Mouse (Mus musculus) neural tube, embryonic 13.5 days (tissue): Measurements from ENCODE around the gene Mlh3. TPM values are rescaled to one million over a fixed set of nuclear protein-coding genes. Genes with fewer than 3 reads are reported as not detected.
"Not testable (repeated sequence)": the region's sequence is repeated elsewhere in the genome, so short reads cannot be mapped to it uniquely, and the experiment has no call there.

ENCODE experiments used
- ATAC-seq: fragments of 200-750 bp; cut with Nextera tagmentation; 2 replicates; pipeline ENCODE4 v1.8.0; 2017; ENCODE audit warnings: low read depth, mild to moderate bottlenecking, moderate TSS enrichment, moderate library complexity
- H3K27ac ChIP-seq: fragments of 300-500 bp; sonication (generic); replicated peaks from 2 replicates; pipeline ENCODE4 v1.5.1; 2015; ENCODE audit warnings: moderate library complexity, mild to moderate bottlenecking, inconsistent platforms
- H3K27me3 ChIP-seq: fragments of 300-500 bp; sonication (generic); 2 replicates; pipeline ENCODE4 v1.6.1; 2015; ENCODE audit warnings: mild to moderate bottlenecking, inconsistent platforms
- H3K36me3 ChIP-seq: fragments of 300-500 bp; sonication (generic); 2 replicates; pipeline ENCODE4 v1.6.1; 2015; ENCODE audit warnings: mild to moderate bottlenecking, inconsistent platforms
- H3K4me1 ChIP-seq: fragments of 300-500 bp; sonication (generic); replicated peaks from 2 replicates; pipeline ENCODE4 v1.6.1; 2015; ENCODE audit warnings: inconsistent platforms
- H3K4me2 ChIP-seq: fragments of 300-500 bp; sonication (generic); 2 replicates; pipeline ENCODE4 v1.6.1; 2015; ENCODE audit warnings: inconsistent platforms, mild to moderate bottlenecking, moderate library complexity
- H3K4me3 ChIP-seq: fragments of 300-500 bp; sonication (generic); 2 replicates; pipeline ENCODE4 v1.5.1; 2015; ENCODE audit warnings: mild to moderate bottlenecking, inconsistent platforms
- H3K9ac ChIP-seq: fragments of 300-500 bp; sonication (generic); 2 replicates; pipeline ENCODE4 v1.6.1; 2015; ENCODE audit warnings: moderate library complexity, mild to moderate bottlenecking, inconsistent platforms
- H3K9me3 ChIP-seq: fragments of 300-500 bp; sonication (generic); 2 replicates; pipeline ENCODE4 v1.6.1; 2016; ENCODE audit warnings: inconsistent platforms
- WGBS: fragments of 180-500 bp; shearing (Covaris S2); methylation state at CpG from one replicate; pipeline ENCODE4 v1.1.7; 2015; 5-methylcytosine and 5-hydroxymethylcytosine counted together
- polyA plus RNA-seq: library from polyadenylated mRNA; unstranded; fragments of >200 nt; fragmentation: Nextera tagmentation; extraction: Ambion mirVana; gene quantifications from 2 replicates; pipeline ENCODE4 v1.2.1, GENCODE M21; 2015

Gene Mlh3
- polyA plus RNA-seq, 1 experiment from 2014 or later, result 8.7 TPM

GRCm38 (mm10) chr12:85291541-85291940 lies 21.1 kb upstream of the Mlh3 start:
- Histone ChIP-seq H3K4me1 (peaks cover 14% of the 10 kb centered on the region), H3K27ac (no peak overlapping the region), H3K36me3 (no peaks in the 10 kb centered on the region), H3K27me3 (peaks cover 5% of the 10 kb centered on the region), H3K4me3 (no peak overlapping the region), H3K9ac (no peak overlapping the region), H3K9me3 (peaks cover 9% of the 10 kb centered on the region), H3K4me2 (no peak overlapping the region)
- no peak for ATAC-seq

GRCm38 (mm10) chr12:85290633-85291032 lies 20.2 kb upstream of the Mlh3 start:
- Histone ChIP-seq H3K4me3 (no peak overlapping the region), H3K27ac (no peak overlapping the region), H3K27me3 (peaks cover 5% of the 10 kb centered on the region), H3K9ac (no peak overlapping the region), H3K4me1 (peaks cover 14% of the 10 kb centered on the region), H3K9me3 (peaks cover 9% of the 10 kb centered on the region), H3K4me2 (no peak overlapping the region), H3K36me3 (no peaks in the 10 kb centered on the region)
- WGBS, result 84% methylated on average over 10 of the region's 10 CpGs
- ATAC-seq, result no peak

DNA sequence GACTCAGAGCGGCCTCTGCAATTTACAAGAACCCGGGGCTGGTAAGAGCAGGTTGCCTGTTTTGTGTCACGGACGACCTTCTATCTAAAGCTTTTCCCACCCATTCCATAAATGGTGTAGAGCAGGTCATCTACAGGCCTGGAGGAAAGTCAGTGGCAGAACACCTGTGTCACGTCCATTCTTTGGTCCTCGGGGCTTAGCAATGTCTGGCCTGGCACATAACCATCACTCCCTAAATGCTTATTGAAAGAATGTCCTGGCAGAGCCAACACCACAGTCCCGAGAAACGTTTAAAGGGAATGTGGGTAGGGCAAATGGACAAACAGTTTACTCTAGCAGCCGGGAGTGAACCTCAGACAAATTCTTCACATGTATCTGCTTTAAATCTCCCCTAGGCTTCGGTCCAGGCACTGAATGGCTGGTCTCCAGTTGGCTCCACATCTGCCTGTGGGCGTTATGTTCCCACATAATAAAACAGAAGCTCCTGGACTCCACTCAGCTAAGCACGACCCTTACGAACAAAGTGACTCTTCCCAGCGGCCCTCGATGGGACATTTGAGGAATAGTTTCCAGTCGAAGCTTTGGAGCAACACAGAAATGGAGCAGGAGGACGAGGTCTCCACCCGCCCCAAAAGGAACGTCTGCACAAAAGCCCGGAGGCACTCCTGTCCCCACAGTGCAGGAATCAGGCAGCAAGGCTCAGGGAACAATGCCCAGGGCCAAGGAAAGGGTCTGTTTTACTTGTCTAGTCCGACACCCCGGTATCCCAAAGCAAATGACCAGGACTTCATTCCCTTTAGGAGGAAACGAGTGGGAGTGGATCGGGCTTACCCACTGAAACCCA lies 19.0 kb upstream of the Mlh3 start:
- Histone ChIP-seq H3K27ac (no peak overlapping the region), H3K9me3 (peaks cover 6% of the 10 kb centered on the region), H3K36me3 (no peaks in the 10 kb centered on the region), H3K4me2 (peak overlapping the region; percentile 86), H3K27me3 (peaks cover 5% of the 10 kb centered on the region), H3K9ac (peak overlapping the region; percentile 70; the same call in 1 of the 2 replicates), H3K4me3 (peak overlapping the region; percentile 48), H3K4me1 (peaks cover 14% of the 10 kb centered on the region)
- no peak for ATAC-seq
- 59% methylated on average over 24 of the region's 24 CpGs for WGBS

DNA sequence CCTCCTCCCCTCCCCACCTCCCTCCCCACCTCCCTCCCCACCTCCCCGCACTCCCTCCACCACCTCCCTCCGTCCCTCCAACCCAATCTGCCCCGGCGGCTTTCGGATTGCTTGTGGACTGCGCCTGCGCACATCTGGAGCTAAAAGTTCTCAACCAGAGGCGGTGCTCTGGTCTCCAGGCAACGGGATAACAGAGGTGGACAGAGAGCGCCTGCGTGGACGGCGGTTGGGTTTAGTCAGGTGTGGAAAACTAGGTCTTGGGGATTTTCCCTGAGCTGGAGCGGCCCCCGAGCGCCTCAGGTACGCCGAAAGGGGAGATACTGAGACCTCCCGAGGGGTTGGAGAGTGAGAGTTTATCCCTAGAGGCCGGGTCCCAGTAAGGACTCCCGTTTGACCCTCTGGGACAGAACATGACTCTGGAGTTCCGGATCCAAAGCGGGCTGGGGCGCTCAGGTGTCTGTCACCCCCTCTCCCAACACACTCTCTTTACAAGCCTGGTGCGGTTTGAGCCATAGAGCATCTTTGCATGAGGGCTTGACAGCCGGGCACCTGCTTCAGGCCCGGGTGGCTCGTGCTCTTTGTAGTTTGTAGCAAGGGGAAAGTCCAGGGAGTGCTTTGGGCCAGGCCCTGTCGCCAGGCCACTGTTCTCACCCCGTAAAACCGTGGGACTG lies 18.2 kb upstream of the Mlh3 start, which contains the start of gene Zc2hc1c:
Zc2hc1c (plus strand) TSS at position 106 of the 671 bp plus-strand sequence.
- peak; percentile 90 for ATAC-seq
- peak within 1 kb of the TSS; percentile 48 for H3K4me3 ChIP-seq
- 3% methylated on average over 30 of the region's 31 CpGs for WGBS
- H3K36me3 ChIP-seq, result no peaks in the 10 kb centered on the region
- H3K9ac ChIP-seq, result peak within 1 kb of the TSS; percentile 70
- H3K4me2 ChIP-seq, result peak within 1 kb of the TSS; percentile 86
- H3K4me1 ChIP-seq, result peaks cover 14% of the 10 kb centered on the region
- peaks cover 5% of the 10 kb centered on the region for H3K27me3 ChIP-seq
- H3K27ac ChIP-seq, result no peak within 1 kb of the TSS
- H3K9me3 ChIP-seq, result no peaks in the 10 kb centered on the region; the same call in 1 of the 2 replicates

DNA sequence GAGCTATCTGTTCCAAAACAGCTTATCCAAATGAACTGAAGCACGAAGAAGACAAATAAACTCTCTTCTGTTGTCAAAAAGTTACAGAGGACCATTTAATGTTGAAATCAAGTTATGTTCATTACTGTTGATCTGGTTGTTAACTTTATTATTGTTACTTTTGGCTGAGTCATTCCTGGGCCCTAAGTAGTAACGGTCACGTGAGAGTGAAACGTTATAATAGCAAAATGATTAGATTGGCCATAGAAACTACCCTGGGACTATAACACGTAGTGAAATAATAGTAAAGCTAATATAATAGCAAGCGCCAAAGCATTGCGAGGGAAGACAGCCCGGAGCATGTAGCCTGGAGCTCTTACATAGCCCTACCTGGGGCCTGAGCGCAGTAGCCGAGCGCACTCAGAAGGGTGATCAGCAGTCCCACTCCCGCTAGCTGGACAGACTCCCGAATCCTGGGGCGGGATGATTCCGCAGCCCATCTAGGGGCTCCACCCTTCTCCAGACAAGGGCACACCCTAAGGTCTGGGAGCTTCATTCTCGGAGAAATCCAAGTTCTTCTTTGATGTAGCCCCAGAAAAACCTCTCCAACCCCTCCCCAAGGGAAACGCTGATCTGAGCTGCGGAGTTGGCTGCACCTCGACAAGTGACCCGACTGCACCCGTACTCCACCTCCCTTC lies 17.5 kb upstream of the Mlh3 start, which contains the start of gene Acyp1:
Acyp1 (minus strand) TSS at position 630 of the 677 bp plus-strand sequence.
- H3K27me3 ChIP-seq, result peaks cover 5% of the 10 kb centered on the region
- H3K4me2 ChIP-seq, result peak within 1 kb of the TSS; percentile 86
- H3K4me1 ChIP-seq, result peaks cover 14% of the 10 kb centered on the region
- H3K36me3 ChIP-seq, result no peaks in the 10 kb centered on the region
- peak within 1 kb of the TSS; percentile 48 for H3K4me3 ChIP-seq
- peak within 1 kb of the TSS; percentile 70 for H3K9ac ChIP-seq
- no peak within 1 kb of the TSS for H3K27ac ChIP-seq
- peak; percentile 46 for ATAC-seq
- WGBS, result 9% methylated on average over 21 of the region's 21 CpGs
- H3K9me3 ChIP-seq, result no peaks in the 10 kb centered on the region

- no peak overlapping the region for H3K4me2 ChIP-seq
- WGBS, result 32% methylated on average over 2 of the region's 5 CpGs
- H3K4me1 ChIP-seq, result peaks cover 14% of the 10 kb centered on the region
- no peak overlapping the region for H3K4me3 ChIP-seq
- no peaks in the 10 kb centered on the region for H3K9me3 ChIP-seq
- peaks cover 5% of the 10 kb centered on the region for H3K27me3 ChIP-seq
- no peak for ATAC-seq
- H3K27ac ChIP-seq, result no peak overlapping the region
- H3K9ac ChIP-seq, result no peak overlapping the region
- no peaks in the 10 kb centered on the region for H3K36me3 ChIP-seq
Observed at GRCm38 (mm10) chr12:85286941-85287340, 16.5 kb upstream of the Mlh3 start.

DNA sequence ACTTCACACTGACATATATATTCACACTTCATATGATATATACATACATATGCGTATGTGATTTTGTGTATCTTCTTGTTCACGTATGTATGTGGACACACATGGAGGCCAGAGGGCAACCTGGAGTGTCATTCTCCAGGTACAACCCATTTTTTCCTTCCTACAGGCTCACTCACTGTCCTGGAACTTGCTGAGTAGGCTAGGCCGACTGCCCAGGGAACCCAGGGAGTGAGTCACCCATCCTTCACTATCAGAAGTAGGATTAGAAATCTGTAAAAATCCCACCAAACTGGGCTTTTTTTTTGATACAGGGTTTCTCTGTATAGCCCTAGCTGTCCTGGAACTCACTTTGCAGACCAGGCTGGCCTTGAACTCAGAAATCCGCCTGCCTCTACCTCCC lies 14.6 kb upstream of the Mlh3 start:
- no peak overlapping the region for H3K9ac ChIP-seq
- H3K36me3 ChIP-seq, result no peaks in the 10 kb centered on the region
- no peak overlapping the region for H3K4me3 ChIP-seq
- H3K27me3 ChIP-seq, result peaks cover 5% of the 10 kb centered on the region
- H3K4me2 ChIP-seq, result no peak overlapping the region
- H3K27ac ChIP-seq, result no peak overlapping the region
- H3K4me1 ChIP-seq, result peaks cover 14% of the 10 kb centered on the region
- 93% methylated on average over 4 of the region's 4 CpGs for WGBS
- ATAC-seq, result no peak
- no peaks in the 10 kb centered on the region for H3K9me3 ChIP-seq

- no peaks in the 10 kb centered on the region for H3K36me3 ChIP-seq
- H3K9me3 ChIP-seq, result no peaks in the 10 kb centered on the region
- no peak overlapping the region for H3K27ac ChIP-seq
- peaks cover 18% of the 10 kb centered on the region for H3K4me1 ChIP-seq
- no peaks in the 10 kb centered on the region for H3K27me3 ChIP-seq
- WGBS, result 67% methylated on average over 8 of the region's 8 CpGs
- H3K4me3 ChIP-seq, result no peak overlapping the region
- ATAC-seq, result no peak
- no peak overlapping the region for H3K4me2 ChIP-seq
- H3K9ac ChIP-seq, result no peak overlapping the region
Observed at GRCm38 (mm10) chr12:85284331-85284730, 13.9 kb upstream of the Mlh3 start.

GRCm38 (mm10) chr12:85281756-85282155 lies 11.4 kb upstream of the Mlh3 start:
- not testable (repeated sequence) for H3K36me3 ChIP-seq, H3K9ac ChIP-seq, H3K4me3 ChIP-seq, ATAC-seq, H3K9me3 ChIP-seq, H3K4me1 ChIP-seq, H3K4me2 ChIP-seq, H3K27me3 ChIP-seq, H3K27ac ChIP-seq
- 94% methylated on average over 2 of the region's 4 CpGs for WGBS

- peaks cover 6% of the 10 kb centered on the region for H3K4me1 ChIP-seq
- 64% methylated on average over 12 of the region's 12 CpGs for WGBS
- no peaks in the 10 kb centered on the region for H3K9me3 ChIP-seq
- H3K4me3 ChIP-seq, result peak overlapping the region; percentile 72; the same call in 1 of the 2 replicates
- ATAC-seq, result no peak; the same call in none of the 2 replicates
- H3K4me2 ChIP-seq, result peak overlapping the region; percentile 79
- H3K9ac ChIP-seq, result no peak overlapping the region
- no peak overlapping the region for H3K27ac ChIP-seq
- H3K36me3 ChIP-seq, result no peaks in the 10 kb centered on the region
- no peaks in the 10 kb centered on the region for H3K27me3 ChIP-seq
Observed at GRCm38 (mm10) chr12:85280845-85281651, 10.6 kb upstream of the Mlh3 start.

GRCm38 (mm10) chr12:85280105-85280844 lies 9.9 kb upstream of the Mlh3 start:
- WGBS, result under 1% methylated on average over 31 of the region's 31 CpGs
- Histone ChIP-seq H3K9me3 (no peaks in the 10 kb centered on the region), H3K4me1 (peaks cover 6% of the 10 kb centered on the region), H3K9ac (peak overlapping the region; percentile 84), H3K4me2 (peak overlapping the region; percentile 79), H3K27ac (peak overlapping the region; percentile 84), H3K36me3 (no peaks in the 10 kb centered on the region), H3K27me3 (no peaks in the 10 kb centered on the region), H3K4me3 (peak overlapping the region; percentile 72)
- peak; percentile 98 for ATAC-seq
